Mouse (Mus musculus) MEL (cell line): ENCODE results near the gene Rbm14. TPM values are rescaled to one million over a fixed set of nuclear protein-coding genes. Genes with fewer than 3 reads are reported as not detected.

ENCODE experiments used
- DNase-seq: peaks from one replicate; pipeline ENCODE4 v3.0.0; 2011; ENCODE audit warnings: low read depth, low spot score
- H3K27ac ChIP-seq: 2 replicates; pipeline ENCODE4 v1.5.1; 2012; ENCODE audit warnings: low read depth, mild to moderate bottlenecking, control low read depth, low read length, moderate library complexity; ENCODE audit not compliant: control insufficient read depth
- H3K27me3 ChIP-seq, 2 experiments: fragments of 150-350 bp in 1 of 2; sonication (generic) in 1 of 2; 2 replicates each; pipeline ENCODE4 v1.6.1; 2012; ENCODE audit warnings: low read length in 2 of 2, mild to moderate bottlenecking in 2 of 2, improper control_type of control experiment in 1 of 2, moderate library complexity in 1 of 2; ENCODE audit not compliant: insufficient read depth in 2 of 2, control insufficient read depth in 1 of 2
- H3K36me3 ChIP-seq, 2 experiments: 2 replicates each; pipeline ENCODE4 v1.6.1; 2012 to 2014; ENCODE audit warnings: low read length in 2 of 2, improper control_type of control experiment in 1 of 2, inconsistent platforms in 1 of 2, mild to moderate bottlenecking in 1 of 2; ENCODE audit not compliant: insufficient read depth in 2 of 2, control insufficient read depth in 1 of 2
- H3K4me1 ChIP-seq, 2 experiments: fragments of 150-350 bp in 1 of 2; sonication (generic) in 1 of 2; 2 replicates each; pipeline ENCODE4 v1.6.1; 2012; ENCODE audit warnings: low read length in 2 of 2, improper control_type of control experiment in 1 of 2, mild to moderate bottlenecking in 1 of 2; ENCODE audit not compliant: insufficient read depth in 2 of 2, control insufficient read depth in 1 of 2
- H3K4me3 ChIP-seq, 2 experiments: fragments of 150-350 bp in 1 of 2; sonication (generic) in 1 of 2; 2 replicates each; pipeline ENCODE4 v1.5.1; 2012; ENCODE audit warnings: low read depth in 2 of 2, low read length in 2 of 2, mild to moderate bottlenecking in 2 of 2, moderate library complexity in 2 of 2, control low read depth in 1 of 2, improper control_type of control experiment in 1 of 2; ENCODE audit not compliant: control insufficient read depth in 1 of 2, insufficient read depth in 1 of 2
- H3K79me2 ChIP-seq: 2 replicates; pipeline ENCODE4 v1.6.1; 2012; ENCODE audit warnings: mild to moderate bottlenecking, low read length, moderate library complexity; ENCODE audit not compliant: control insufficient read depth, poor library complexity, insufficient read depth
- H3K9ac ChIP-seq: 2 replicates; pipeline ENCODE4 v1.6.1; 2012; ENCODE audit warnings: low read depth, mild to moderate bottlenecking, control low read depth, low read length, moderate library complexity; ENCODE audit not compliant: control insufficient read depth, poor library complexity, severe bottlenecking
- H3K9me3 ChIP-seq: fragments of 150-350 bp; sonication (generic); replicated peaks from 2 replicates; pipeline ENCODE4 v1.6.1; 2012; ENCODE audit warnings: mild to moderate bottlenecking, low read length, improper control_type of control experiment, moderate library complexity; ENCODE audit not compliant: insufficient read depth
- BHLHE40 ChIP-seq: IDR thresholded peaks from 2 replicates; pipeline ENCODE4 v1.6.1; 2012; ENCODE audit warnings: low read depth, mild to moderate bottlenecking, inconsistent platforms, low read length, improper control_type of control experiment, borderline replicate concordance
- CHD1 ChIP-seq: IDR thresholded peaks from 2 replicates; pipeline ENCODE4 v1.6.1; 2012; ENCODE audit warnings: low read depth, mild to moderate bottlenecking, inconsistent platforms, low read length, improper control_type of control experiment
- CTCF ChIP-seq, 3 experiments: IDR thresholded peaks in 2 of 3; conservative IDR thresholded peaks in 1 of 3; 2 replicates each; pipeline ENCODE4 v1.5.1; 2011 to 2012; ENCODE audit warnings: low read length in 3 of 3, low read depth in 2 of 3, mild to moderate bottlenecking in 2 of 3, improper control_type of control experiment in 1 of 3, inconsistent platforms in 1 of 3, mixed read lengths in 1 of 3, moderate library complexity in 1 of 3; ENCODE audit not compliant: control insufficient read depth in 1 of 3, insufficient read depth in 1 of 3, poor library complexity in 1 of 3, severe bottlenecking in 1 of 3
- ELF1 ChIP-seq: IDR thresholded peaks from 2 replicates; pipeline ENCODE4 v1.6.1; 2014; ENCODE audit warnings: low read depth, mild to moderate bottlenecking, inconsistent platforms, low read length, improper control_type of control experiment, moderate library complexity
- ETS1 ChIP-seq: IDR thresholded peaks from 2 replicates; pipeline ENCODE4 v1.6.1; 2012; ENCODE audit warnings: low read depth, mild to moderate bottlenecking, inconsistent platforms, low read length, improper control_type of control experiment, moderate library complexity
- GATA1 ChIP-seq: IDR thresholded peaks from 2 replicates; pipeline ENCODE4 v1.6.1; 2011; ENCODE audit warnings: low read depth, low read length, improper control_type of control experiment
- KAT2A ChIP-seq: conservative IDR thresholded peaks from 2 replicates; pipeline ENCODE4 v1.6.1; 2012; ENCODE audit warnings: low read depth, low read length, improper control_type of control experiment, inconsistent platforms
- MAFK ChIP-seq: IDR thresholded peaks from 2 replicates; pipeline ENCODE4 v1.6.1; 2011; ENCODE audit warnings: low read depth, mild to moderate bottlenecking, low read length, improper control_type of control experiment, borderline replicate concordance
- MAZ ChIP-seq: IDR thresholded peaks from 2 replicates; pipeline ENCODE4 v1.6.1; 2012; ENCODE audit warnings: low read depth, mild to moderate bottlenecking, inconsistent platforms, low read length, improper control_type of control experiment
- MYC ChIP-seq: IDR thresholded peaks from 2 replicates; pipeline ENCODE4 v1.6.1; 2011; ENCODE audit warnings: low read depth, mild to moderate bottlenecking, low read length, improper control_type of control experiment, moderate library complexity
- NELFE ChIP-seq: IDR thresholded peaks from 2 replicates; pipeline ENCODE4 v1.6.1; 2011; ENCODE audit warnings: low read depth, low read length, improper control_type of control experiment
- POLR2AphosphoS2 ChIP-seq: IDR thresholded peaks from 2 replicates; pipeline ENCODE4 v1.6.1; 2011; ENCODE audit warnings: low read length, improper control_type of control experiment
- RAD21 ChIP-seq: IDR thresholded peaks from 2 replicates; pipeline ENCODE4 v1.6.1; 2011; ENCODE audit warnings: mild to moderate bottlenecking, low read depth, low read length, improper control_type of control experiment
- SIN3A ChIP-seq: IDR thresholded peaks from 2 replicates; pipeline ENCODE4 v1.6.1; 2012; ENCODE audit warnings: low read length, improper control_type of control experiment, inconsistent platforms
- TCF12 ChIP-seq: IDR thresholded peaks from 2 replicates; pipeline ENCODE4 v1.6.1; 2014; ENCODE audit warnings: low read depth, mild to moderate bottlenecking, inconsistent platforms, low read length, improper control_type of control experiment, moderate library complexity
- UBTF ChIP-seq: IDR thresholded peaks from 2 replicates; pipeline ENCODE4 v1.6.1; 2012; ENCODE audit warnings: low read depth, mild to moderate bottlenecking, inconsistent platforms, low read length, improper control_type of control experiment, moderate library complexity, borderline replicate concordance; ENCODE audit not compliant: insufficient read depth
- USF2 ChIP-seq, 2 experiments: IDR thresholded peaks; 2 replicates each; pipeline ENCODE4 v1.6.1; 2011 to 2012; ENCODE audit warnings: improper control_type of control experiment in 2 of 2, low read length in 2 of 2, borderline replicate concordance in 1 of 2, inconsistent platforms in 1 of 2, low read depth in 1 of 2, mild to moderate bottlenecking in 1 of 2; ENCODE audit not compliant: insufficient read depth in 1 of 2
- ZKSCAN1 ChIP-seq: IDR thresholded peaks from 2 replicates; pipeline ENCODE4 v1.6.1; 2012; ENCODE audit warnings: low read depth, mild to moderate bottlenecking, inconsistent platforms, low read length, improper control_type of control experiment, moderate library complexity
- ZNF384 ChIP-seq: IDR thresholded peaks from 2 replicates; pipeline ENCODE4 v1.6.1; 2012; ENCODE audit warnings: low read depth, mild to moderate bottlenecking, inconsistent platforms, low read length, improper control_type of control experiment
- polyA plus RNA-seq, 2 experiments: library from polyadenylated mRNA; stranded (reverse) in 1 of 2; unstranded in 1 of 2; fragments of >175 nt in 1 of 2; fragments of >200 nt in 1 of 2; gene quantifications; 2 replicates each; pipeline versions ENCODE4 v1.2.1 to v1.2.4; 2012; ENCODE audit warnings: low replicate concordance in 2 of 2, low read depth in 1 of 2; ENCODE audit not compliant: insufficient read length in 2 of 2, insufficient read depth in 1 of 2, missing spikeins in 1 of 2
- total RNA-seq: library from RNA; depleted of rRNA; stranded (reverse); fragments of 300-350 nt; gene quantifications from 2 replicates; pipeline ENCODE4 v1.2.3, GENCODE M21; 2012

Gene Rbm14
- total and polyA plus RNA-seq, 3 experiments: 44.7 to 82.3 TPM; not detected in 1

DNA sequence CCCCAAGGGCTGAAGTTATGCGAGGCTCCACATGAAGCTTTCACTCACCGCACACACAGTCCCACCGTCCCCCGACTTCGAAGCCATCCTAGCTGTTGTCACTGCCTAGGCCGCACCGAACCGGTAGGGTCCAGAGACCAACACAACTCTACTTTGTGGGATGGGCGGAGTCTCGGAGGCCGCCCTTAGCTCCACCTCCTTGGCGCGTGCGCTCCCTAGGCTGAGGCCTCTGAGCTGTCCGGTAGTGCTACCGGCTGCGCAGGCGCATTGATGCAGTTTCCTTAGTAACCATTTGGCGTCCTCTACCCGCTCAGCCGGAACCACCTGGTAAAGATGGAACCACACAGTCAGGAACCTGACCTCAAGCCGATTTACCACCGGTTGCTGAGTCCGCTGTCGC lies 27.7 kb upstream of the Rbm14 start, which contains the start of the genes Ccs and Ccdc87 (continued):
- no peak for TF ChIP-seq CHD1

DNA sequence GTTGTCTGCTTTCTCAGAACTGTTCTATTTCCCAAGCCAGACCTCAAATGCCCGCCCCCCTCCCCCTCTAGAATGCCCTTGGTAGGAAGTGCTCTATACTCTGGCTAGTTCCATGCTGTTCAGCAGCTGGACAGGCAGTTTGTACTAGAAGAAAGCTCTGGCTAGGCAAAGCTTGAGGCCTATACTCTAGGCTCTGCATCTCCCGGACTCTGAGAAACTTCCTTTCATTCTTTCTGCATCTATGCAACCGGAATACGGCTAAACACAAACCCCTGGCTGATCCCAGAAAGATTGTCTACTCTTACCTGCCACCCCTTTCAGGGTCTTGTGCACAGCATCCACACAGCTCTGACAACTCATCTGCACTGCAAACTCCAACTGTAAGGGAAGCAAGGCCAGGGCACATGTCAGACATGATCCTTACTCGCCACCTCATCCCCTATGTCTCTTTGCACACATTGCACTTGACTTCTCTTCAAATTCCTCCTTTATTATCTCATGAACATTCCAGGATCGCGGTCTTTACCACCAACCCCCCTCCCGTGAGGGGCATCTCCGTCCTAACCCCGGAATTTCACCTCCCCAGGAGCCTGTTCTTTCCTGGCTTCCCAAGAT lies 27.2 kb upstream of the Rbm14 start:
- Histone ChIP-seq H3K9ac (peak overlapping the region; percentile 74), H3K27ac (no peak overlapping the region), H3K4me3 (peak overlapping the region; percentile 77 to 91), H3K79me2 (peaks cover 8% of the 10 kb centered on the region), H3K9me3 (no peaks in the 10 kb centered on the region), H3K4me1 (peaks cover 17 to 19% of the 10 kb centered on the region in 2 experiments), H3K36me3 (peaks cover 0 to 6% of the 10 kb centered on the region in 2 experiments; a peak in 2 of 4 replicates), H3K27me3 (no peaks in the 10 kb centered on the region)
- TF ChIP-seq GATA1: no peak
- peak; percentile 67; the same call in 1 of the 2 replicates for TF ChIP-seq MYC
- TF ChIP-seq UBTF: no peak
- no peak for DNase-seq

DNA sequence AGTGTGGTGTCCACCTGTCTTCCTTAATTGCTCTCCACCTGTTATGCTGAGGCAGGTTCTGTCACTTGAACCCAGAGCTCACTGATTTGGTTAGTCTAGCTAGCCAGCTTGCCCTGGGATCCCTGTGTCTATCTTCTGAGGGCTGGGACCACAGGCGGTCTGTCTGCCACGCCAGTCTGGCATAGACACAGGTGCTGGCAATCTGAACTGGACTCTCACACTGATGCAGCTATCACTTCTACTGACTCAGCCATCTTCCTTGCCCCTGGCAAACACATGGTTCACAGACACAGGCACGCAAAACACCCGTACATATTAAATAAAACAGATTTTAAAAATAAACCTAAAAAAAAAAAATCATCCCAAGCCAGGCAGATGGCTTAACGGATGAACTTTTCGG lies 25.6 kb upstream of the Rbm14 start:
- Histone ChIP-seq H3K79me2 (peaks cover 8% of the 10 kb centered on the region), H3K36me3 (peaks cover 0 to 6% of the 10 kb centered on the region in 2 experiments; a peak in 3 of 4 replicates), H3K27ac (no peak overlapping the region), H3K27me3 (no peaks in the 10 kb centered on the region), H3K4me1 (peaks cover 11 to 19% of the 10 kb centered on the region in 2 experiments), H3K9me3 (no peaks in the 10 kb centered on the region), H3K9ac (no peak overlapping the region), H3K4me3 (no peak overlapping the region)
- no peak for DNase-seq
- TF ChIP-seq MAZ (no peak), BHLHE40 (no peak), ELF1 (no peak), NELFE (no peak), ZNF384 (no peak)

DNA sequence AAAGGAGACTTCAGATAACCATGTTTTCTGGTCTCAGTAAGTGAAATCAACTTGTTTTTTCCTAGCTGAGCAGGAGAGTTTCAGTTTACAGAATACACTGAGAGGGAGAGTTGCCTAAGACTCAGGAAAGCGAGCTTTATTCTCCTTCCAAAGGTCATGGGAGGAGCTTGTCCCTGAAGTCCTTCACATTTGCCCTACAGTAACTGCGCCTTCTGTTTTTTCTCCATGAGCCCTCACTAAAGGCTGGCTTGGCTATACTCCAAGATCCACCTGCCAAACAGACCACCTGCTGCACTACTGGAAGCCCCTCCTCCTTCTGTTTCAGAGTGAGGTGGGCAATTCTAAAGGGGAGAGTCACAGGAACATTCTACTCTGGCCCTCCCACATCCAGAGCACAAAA lies 24.7 kb upstream of the Rbm14 start:
- Histone ChIP-seq H3K4me3 (no peak overlapping the region), H3K27ac (no peak overlapping the region), H3K36me3 (peaks cover 0 to 5% of the 10 kb centered on the region in 2 experiments; a peak in 3 of 4 replicates), H3K27me3 (no peaks in the 10 kb centered on the region), H3K4me1 (peaks cover 9 to 14% of the 10 kb centered on the region in 2 experiments), H3K79me2 (peaks cover 8% of the 10 kb centered on the region), H3K9ac (no peak overlapping the region), H3K9me3 (no peaks in the 10 kb centered on the region)
- no peak for DNase-seq
- no peak for TF ChIP-seq ETS1
- no peak for TF ChIP-seq CHD1
- no peak for TF ChIP-seq USF2 (IDR thresholded peaks at IDR 0.05; ENCODE audit: borderline replicate concordance in 1 of 2, insufficient read depth in 1 of 2, low read depth in 1 of 2, low read length in 2 of 2)
- TF ChIP-seq CTCF (IDR thresholded peaks at IDR 0.05 in 2 of 3, conservative IDR thresholded peaks at IDR 0.05 in 1 of 3; ENCODE audit: control insufficient read depth in 1 of 3, insufficient read depth in 1 of 3, low read depth in 2 of 3, low read length in 3 of 3, poor library complexity in 1 of 3, severe bottlenecking in 1 of 3): no peak
- TF ChIP-seq KAT2A: no peak
- no peak for TF ChIP-seq POLR2AphosphoS2
- no peak for TF ChIP-seq MAFK
- TF ChIP-seq MYC: no peak
- no peak for TF ChIP-seq MAZ
- no peak for TF ChIP-seq RAD21
- TF ChIP-seq NELFE: no peak
- TF ChIP-seq TCF12: no peak
- TF ChIP-seq ZKSCAN1: no peak
- TF ChIP-seq SIN3A: no peak
